Mouse (Mus musculus) MEL (cell line): ENCODE measurements around the gene Fbln1. TPM values are rescaled to one million over a fixed set of nuclear protein-coding genes. Genes with fewer than 3 reads are reported as not detected.

Source experiments
- DNase-seq: peaks from one replicate; pipeline ENCODE4 v3.0.0; 2011; ENCODE audit warnings: low read depth, low spot score
- H3K27ac ChIP-seq: 2 replicates; pipeline ENCODE4 v1.5.1; 2012; ENCODE audit warnings: low read depth, mild to moderate bottlenecking, control low read depth, low read length, moderate library complexity; ENCODE audit not compliant: control insufficient read depth
- H3K27me3 ChIP-seq, 2 experiments: fragments of 150-350 bp in 1 of 2; sonication (generic) in 1 of 2; 2 replicates each; pipeline ENCODE4 v1.6.1; 2012; ENCODE audit warnings: low read length in 2 of 2, mild to moderate bottlenecking in 2 of 2, improper control_type of control experiment in 1 of 2, moderate library complexity in 1 of 2; ENCODE audit not compliant: insufficient read depth in 2 of 2, control insufficient read depth in 1 of 2
- H3K36me3 ChIP-seq, 2 experiments: 2 replicates each; pipeline ENCODE4 v1.6.1; 2012 to 2014; ENCODE audit warnings: low read length in 2 of 2, improper control_type of control experiment in 1 of 2, inconsistent platforms in 1 of 2, mild to moderate bottlenecking in 1 of 2; ENCODE audit not compliant: insufficient read depth in 2 of 2, control insufficient read depth in 1 of 2
- H3K4me1 ChIP-seq, 2 experiments: fragments of 150-350 bp in 1 of 2; sonication (generic) in 1 of 2; 2 replicates each; pipeline ENCODE4 v1.6.1; 2012; ENCODE audit warnings: low read length in 2 of 2, improper control_type of control experiment in 1 of 2, mild to moderate bottlenecking in 1 of 2; ENCODE audit not compliant: insufficient read depth in 2 of 2, control insufficient read depth in 1 of 2
- H3K4me3 ChIP-seq, 2 experiments: fragments of 150-350 bp in 1 of 2; sonication (generic) in 1 of 2; 2 replicates each; pipeline ENCODE4 v1.5.1; 2012; ENCODE audit warnings: low read depth in 2 of 2, low read length in 2 of 2, mild to moderate bottlenecking in 2 of 2, moderate library complexity in 2 of 2, control low read depth in 1 of 2, improper control_type of control experiment in 1 of 2; ENCODE audit not compliant: control insufficient read depth in 1 of 2, insufficient read depth in 1 of 2
- H3K79me2 ChIP-seq: 2 replicates; pipeline ENCODE4 v1.6.1; 2012; ENCODE audit warnings: mild to moderate bottlenecking, low read length, moderate library complexity; ENCODE audit not compliant: control insufficient read depth, poor library complexity, insufficient read depth
- H3K9ac ChIP-seq: 2 replicates; pipeline ENCODE4 v1.6.1; 2012; ENCODE audit warnings: low read depth, mild to moderate bottlenecking, control low read depth, low read length, moderate library complexity; ENCODE audit not compliant: control insufficient read depth, poor library complexity, severe bottlenecking
- H3K9me3 ChIP-seq: fragments of 150-350 bp; sonication (generic); replicated peaks from 2 replicates; pipeline ENCODE4 v1.6.1; 2012; ENCODE audit warnings: mild to moderate bottlenecking, low read length, improper control_type of control experiment, moderate library complexity; ENCODE audit not compliant: insufficient read depth
- BHLHE40 ChIP-seq: IDR thresholded peaks from 2 replicates; pipeline ENCODE4 v1.6.1; 2012; ENCODE audit warnings: low read depth, mild to moderate bottlenecking, inconsistent platforms, low read length, improper control_type of control experiment, borderline replicate concordance
- CHD2 ChIP-seq: IDR thresholded peaks from 2 replicates; pipeline ENCODE4 v1.6.1; 2011; ENCODE audit warnings: low read length, improper control_type of control experiment
- CTCF ChIP-seq, 3 experiments: IDR thresholded peaks in 2 of 3; conservative IDR thresholded peaks in 1 of 3; 2 replicates each; pipeline ENCODE4 v1.5.1; 2011 to 2012; ENCODE audit warnings: low read length in 3 of 3, low read depth in 2 of 3, mild to moderate bottlenecking in 2 of 3, improper control_type of control experiment in 1 of 3, inconsistent platforms in 1 of 3, mixed read lengths in 1 of 3, moderate library complexity in 1 of 3; ENCODE audit not compliant: control insufficient read depth in 1 of 3, insufficient read depth in 1 of 3, poor library complexity in 1 of 3, severe bottlenecking in 1 of 3
- E2F4 ChIP-seq: IDR thresholded peaks from 2 replicates; pipeline ENCODE4 v1.6.1; 2011; ENCODE audit warnings: low read depth, low read length, improper control_type of control experiment, borderline replicate concordance
- ELF1 ChIP-seq: IDR thresholded peaks from 2 replicates; pipeline ENCODE4 v1.6.1; 2014; ENCODE audit warnings: low read depth, mild to moderate bottlenecking, inconsistent platforms, low read length, improper control_type of control experiment, moderate library complexity
- GABPA ChIP-seq: IDR thresholded peaks from 2 replicates; pipeline ENCODE4 v1.6.1; 2012; ENCODE audit warnings: low read depth, mild to moderate bottlenecking, inconsistent platforms, low read length, improper control_type of control experiment, moderate library complexity
- GATA1 ChIP-seq: IDR thresholded peaks from 2 replicates; pipeline ENCODE4 v1.6.1; 2011; ENCODE audit warnings: low read depth, low read length, improper control_type of control experiment
- MEF2A ChIP-seq: IDR thresholded peaks from 2 replicates; pipeline ENCODE4 v1.6.1; 2014; ENCODE audit warnings: low read depth, mild to moderate bottlenecking, inconsistent platforms, low read length, improper control_type of control experiment; ENCODE audit not compliant: poor library complexity, insufficient replicate concordance, severe bottlenecking; ENCODE audit errors: extremely low read depth
- MXI1 ChIP-seq: IDR thresholded peaks from 2 replicates; pipeline ENCODE4 v1.6.1; 2011; ENCODE audit warnings: mild to moderate bottlenecking, low read depth, low read length, improper control_type of control experiment
- MYC ChIP-seq: IDR thresholded peaks from 2 replicates; pipeline ENCODE4 v1.6.1; 2011; ENCODE audit warnings: low read depth, mild to moderate bottlenecking, low read length, improper control_type of control experiment, moderate library complexity
- NELFE ChIP-seq: IDR thresholded peaks from 2 replicates; pipeline ENCODE4 v1.6.1; 2011; ENCODE audit warnings: low read depth, low read length, improper control_type of control experiment
- NRF1 ChIP-seq: IDR thresholded peaks from 2 replicates; pipeline ENCODE4 v1.6.1; 2014; ENCODE audit warnings: low read depth, mild to moderate bottlenecking, inconsistent platforms, low read length, improper control_type of control experiment, moderate library complexity; ENCODE audit not compliant: poor library complexity, insufficient read depth, severe bottlenecking
- POLR2A ChIP-seq, 2 experiments: IDR thresholded peaks; 2 replicates each; pipeline ENCODE4 v1.6.1; 2011 to 2012; ENCODE audit warnings: low read length in 2 of 2, mild to moderate bottlenecking in 2 of 2, control low read depth in 1 of 2, improper control_type of control experiment in 1 of 2, low read depth in 1 of 2, moderate library complexity in 1 of 2; ENCODE audit not compliant: control insufficient read depth in 1 of 2, insufficient read depth in 1 of 2, poor library complexity in 1 of 2
- POLR2AphosphoS2 ChIP-seq: IDR thresholded peaks from 2 replicates; pipeline ENCODE4 v1.6.1; 2011; ENCODE audit warnings: low read length, improper control_type of control experiment
- POLR2AphosphoS5 ChIP-seq: IDR thresholded peaks from 2 replicates; pipeline ENCODE4 v1.6.1; 2012; ENCODE audit warnings: low read depth, borderline replicate concordance, mild to moderate bottlenecking, inconsistent platforms, low read length, moderate library complexity, mixed read lengths
- RAD21 ChIP-seq: IDR thresholded peaks from 2 replicates; pipeline ENCODE4 v1.6.1; 2011; ENCODE audit warnings: mild to moderate bottlenecking, low read depth, low read length, improper control_type of control experiment
- RCOR1 ChIP-seq: IDR thresholded peaks from 2 replicates; pipeline ENCODE4 v1.6.1; 2012; ENCODE audit warnings: low read depth, mild to moderate bottlenecking, inconsistent platforms, low read length, improper control_type of control experiment
- SIN3A ChIP-seq: IDR thresholded peaks from 2 replicates; pipeline ENCODE4 v1.6.1; 2012; ENCODE audit warnings: low read length, improper control_type of control experiment, inconsistent platforms
- SMC3 ChIP-seq: IDR thresholded peaks from 2 replicates; pipeline ENCODE4 v1.6.1; 2011; ENCODE audit warnings: low read depth, low read length, improper control_type of control experiment
- TAL1 ChIP-seq: IDR thresholded peaks from 2 replicates; pipeline ENCODE4 v1.6.1; 2012; ENCODE audit warnings: mild to moderate bottlenecking, inconsistent platforms, low read length, moderate library complexity, mixed read lengths
- TBP ChIP-seq: IDR thresholded peaks from 2 replicates; pipeline ENCODE4 v1.8.0; 2011; ENCODE audit warnings: low read depth, low read length, improper control_type of control experiment
- TCF12 ChIP-seq: IDR thresholded peaks from 2 replicates; pipeline ENCODE4 v1.6.1; 2014; ENCODE audit warnings: low read depth, mild to moderate bottlenecking, inconsistent platforms, low read length, improper control_type of control experiment, moderate library complexity
- UBTF ChIP-seq: IDR thresholded peaks from 2 replicates; pipeline ENCODE4 v1.6.1; 2012; ENCODE audit warnings: low read depth, mild to moderate bottlenecking, inconsistent platforms, low read length, improper control_type of control experiment, moderate library complexity, borderline replicate concordance; ENCODE audit not compliant: insufficient read depth
- USF1 ChIP-seq: IDR thresholded peaks from 2 replicates; pipeline ENCODE4 v1.6.1; 2014; ENCODE audit warnings: low read depth, mild to moderate bottlenecking, inconsistent platforms, low read length, improper control_type of control experiment, moderate library complexity
- USF2 ChIP-seq, 2 experiments: IDR thresholded peaks; 2 replicates each; pipeline ENCODE4 v1.6.1; 2011 to 2012; ENCODE audit warnings: improper control_type of control experiment in 2 of 2, low read length in 2 of 2, borderline replicate concordance in 1 of 2, inconsistent platforms in 1 of 2, low read depth in 1 of 2, mild to moderate bottlenecking in 1 of 2; ENCODE audit not compliant: insufficient read depth in 1 of 2
- ZMIZ1 ChIP-seq: IDR thresholded peaks from 2 replicates; pipeline ENCODE4 v1.6.1; 2012; ENCODE audit warnings: low read depth, mild to moderate bottlenecking, inconsistent platforms, low read length, improper control_type of control experiment, moderate library complexity
- ZNF384 ChIP-seq: IDR thresholded peaks from 2 replicates; pipeline ENCODE4 v1.6.1; 2012; ENCODE audit warnings: low read depth, mild to moderate bottlenecking, inconsistent platforms, low read length, improper control_type of control experiment
- polyA plus RNA-seq, 2 experiments: library from polyadenylated mRNA; stranded (reverse) in 1 of 2; unstranded in 1 of 2; fragments of >175 nt in 1 of 2; fragments of >200 nt in 1 of 2; gene quantifications; 2 replicates each; pipeline versions ENCODE4 v1.2.1 to v1.2.4; 2012; ENCODE audit warnings: low replicate concordance in 2 of 2, low read depth in 1 of 2; ENCODE audit not compliant: insufficient read length in 2 of 2, insufficient read depth in 1 of 2, missing spikeins in 1 of 2
- total RNA-seq: library from RNA; depleted of rRNA; stranded (reverse); fragments of 300-350 nt; gene quantifications from 2 replicates; pipeline ENCODE4 v1.2.3, GENCODE M21; 2012

Gene Fbln1
- total and polyA plus RNA-seq, 3 experiments = not detected

- H3K9ac ChIP-seq = no peak overlapping the region
- no peak for DNase-seq
- no peaks in the 10 kb centered on the region for H3K4me1 ChIP-seq
- H3K79me2 ChIP-seq = no peaks in the 10 kb centered on the region
- H3K4me3 ChIP-seq = no peak overlapping the region
- H3K27ac ChIP-seq = no peak overlapping the region
- no peak for TF ChIP-seq RCOR1
- no peak for TF ChIP-seq TBP
- no peak for TF ChIP-seq E2F4
- TF ChIP-seq BHLHE40 = no peak
- TF ChIP-seq MYC = no peak
- no peak for TF ChIP-seq TAL1
- no peak for TF ChIP-seq MEF2A
- TF ChIP-seq SMC3 = no peak
- TF ChIP-seq CHD2 = no peak
- no peak for TF ChIP-seq USF1
- TF ChIP-seq ELF1 = no peak
- no peak for TF ChIP-seq NELFE
- TF ChIP-seq ZNF384 = no peak
- H3K36me3 ChIP-seq = no peaks in the 10 kb centered on the region
- no peaks in the 10 kb centered on the region for H3K9me3 ChIP-seq
- no peaks in the 10 kb centered on the region for H3K27me3 ChIP-seq
Observed at GRCm38 (mm10) chr15:85240086-85240485, 34.3 kb downstream of the Fbln1 start.

- H3K27me3 ChIP-seq = no peaks in the 10 kb centered on the region
- H3K4me3 ChIP-seq = no peak overlapping the region
- no peak overlapping the region for H3K27ac ChIP-seq
- no peaks in the 10 kb centered on the region for H3K36me3 ChIP-seq
- no peak overlapping the region for H3K9ac ChIP-seq
- no peak for DNase-seq
- H3K4me1 ChIP-seq = no peaks in the 10 kb centered on the region
- TF ChIP-seq SIN3A (no peak), POLR2A (IDR thresholded peaks at IDR 0.05; ENCODE audit: control insufficient read depth in 1 of 2, insufficient read depth in 1 of 2, low read depth in 1 of 2, low read length in 2 of 2, poor library complexity in 1 of 2) (no peak), NRF1 (no peak), BHLHE40 (no peak), USF2 (IDR thresholded peaks at IDR 0.05; ENCODE audit: borderline replicate concordance in 1 of 2, insufficient read depth in 1 of 2, low read depth in 1 of 2, low read length in 2 of 2) (no peak), POLR2AphosphoS2 (no peak), SMC3 (no peak), ZMIZ1 (no peak), TCF12 (no peak), RAD21 (no peak), POLR2AphosphoS5 (no peak), GATA1 (no peak), ELF1 (no peak), UBTF (no peak), MXI1 (no peak), USF1 (no peak), CTCF (IDR thresholded peaks at IDR 0.05 in 2 of 3, conservative IDR thresholded peaks at IDR 0.05 in 1 of 3; ENCODE audit: control insufficient read depth in 1 of 3, insufficient read depth in 1 of 3, low read depth in 2 of 3, low read length in 3 of 3, poor library complexity in 1 of 3, severe bottlenecking in 1 of 3) (no peak), GABPA (no peak)
- no peaks in the 10 kb centered on the region for H3K9me3 ChIP-seq
- no peaks in the 10 kb centered on the region for H3K79me2 ChIP-seq
Observed at GRCm38 (mm10) chr15:85241856-85242255, 36.1 kb downstream of the Fbln1 start.
